Mouse (Mus musculus) ES-E14 (cell line): ENCODE data around the gene B4galt3. TPM values are rescaled to one million over a fixed set of nuclear protein-coding genes. Genes with fewer than 3 reads are reported as not detected.

Experiments used
- DNase-seq: peaks from one replicate; pipeline ENCODE4 v3.0.0-alpha.2; 2013; ENCODE audit warnings: low read depth, low spot score
- H3K27ac ChIP-seq: 2 replicates; pipeline ENCODE4 v1.5.1; 2012; ENCODE audit warnings: low read depth, mild to moderate bottlenecking, low read length, moderate library complexity, mixed read lengths; ENCODE audit not compliant: poor library complexity, insufficient read depth, severe bottlenecking
- H3K36me3 ChIP-seq: 2 replicates; pipeline ENCODE4 v1.6.1; 2012; ENCODE audit warnings: mild to moderate bottlenecking, low read length, moderate library complexity, mixed read lengths; ENCODE audit not compliant: control insufficient read depth, poor library complexity, insufficient read depth, severe bottlenecking
- H3K4me1 ChIP-seq, 2 experiments: fragments of 150-350 bp in 1 of 2; sonication (generic) in 1 of 2; 2 replicates each; pipeline ENCODE4 v1.6.1; 2012; ENCODE audit warnings: low read length in 2 of 2, mild to moderate bottlenecking in 1 of 2, mixed read lengths in 1 of 2; ENCODE audit not compliant: control insufficient read depth in 2 of 2, insufficient read depth in 2 of 2, poor library complexity in 1 of 2
- H3K4me3 ChIP-seq, 2 experiments: fragments of 150-350 bp in 1 of 2; sonication (generic) in 1 of 2; 2 replicates each; pipeline ENCODE4 v1.5.1; 2012; ENCODE audit warnings: low read length in 2 of 2, low read depth in 1 of 2, mild to moderate bottlenecking in 1 of 2, mixed read lengths in 1 of 2; ENCODE audit not compliant: insufficient read depth in 1 of 2, poor library complexity in 1 of 2, severe bottlenecking in 1 of 2
- H3K9ac ChIP-seq: 2 replicates; pipeline ENCODE4 v1.6.1; 2012; ENCODE audit warnings: low read depth, mild to moderate bottlenecking, low read length, mixed read lengths; ENCODE audit not compliant: poor library complexity, insufficient read depth, severe bottlenecking
- H3K9me3 ChIP-seq: fragments of 150-350 bp; sonication (generic); 2 replicates; pipeline ENCODE4 v1.6.1; 2012; ENCODE audit warnings: low read depth, mild to moderate bottlenecking, low read length; ENCODE audit not compliant: control insufficient read depth, insufficient read depth
- CHD2 ChIP-seq: IDR thresholded peaks from 2 replicates; pipeline ENCODE4 v1.6.1; 2014; ENCODE audit warnings: mild to moderate bottlenecking, low read depth, low read length, inconsistent platforms
- HCFC1 ChIP-seq: IDR thresholded peaks from 2 replicates; pipeline ENCODE4 v1.6.1; 2012; ENCODE audit warnings: low read length, inconsistent platforms, borderline replicate concordance; ENCODE audit not compliant: insufficient read depth
- MAFK ChIP-seq: IDR thresholded peaks from 2 replicates; pipeline ENCODE4 v1.6.1; 2014; ENCODE audit warnings: mild to moderate bottlenecking, low read depth, low read length, inconsistent platforms; ENCODE audit not compliant: insufficient read depth
- ZC3H11A ChIP-seq: IDR thresholded peaks from 2 replicates; pipeline ENCODE4 v1.6.1; 2012; ENCODE audit warnings: low read depth, mild to moderate bottlenecking, inconsistent platforms, low read length, borderline replicate concordance
- ZNF384 ChIP-seq: IDR thresholded peaks from 2 replicates; pipeline ENCODE4 v1.6.1; 2012; ENCODE audit warnings: low read depth, low read length, inconsistent platforms
- in situ Hi-C, 2 experiments: fragments of 600-800 bp; cut with MboI; formaldehyde crosslinking; loops; one replicate each; pipeline ENCODE4 v1.15.1; 2025; ENCODE audit warnings: low sequenced_read_pairs in 2 of 2, inconsistent platforms in 1 of 2; ENCODE audit not compliant: unreplicated experiment in 2 of 2
- total RNA-seq: library from RNA; depleted of rRNA; stranded (reverse); fragments of 300-350 nt; gene quantifications from 2 replicates; pipeline ENCODE4 v1.2.3, GENCODE M21; 2012; rRNA removed

B4galt3 gene
- total RNA-seq = 35.8 and 51.0 TPM in 2 replicates

- Histone ChIP-seq H3K36me3 (peaks cover 15% of the 10 kb centered on the region), H3K4me1 (peaks cover 0 to 4% of the 10 kb centered on the region in 2 experiments; a peak in 2 of 4 replicates), H3K27ac (peak within 1 kb of the TSS; percentile 65), H3K9ac (peak within 1 kb of the TSS; percentile 87), H3K4me3 (peak within 1 kb of the TSS; percentile 86 to 99), H3K9me3 (no peaks in the 10 kb centered on the region)
- TF ChIP-seq HCFC1 (peak; percentile 82), MAFK (no peak)
- DNase-seq = peak; percentile 86
- in situ Hi-C loops = no loop called here
These were observed at the start of gene B4galt3 for GRCm38 (mm10) chr1:171269848-171270572. B4galt3 (plus strand) TSS chr1:171270328.

- H3K4me1 ChIP-seq = peaks cover 2 to 12% of the 10 kb centered on the region in 2 experiments; a peak in 3 of 4 replicates
- no peak for TF ChIP-seq ZNF384
- peak; percentile 46; the same call in 1 of the 2 replicates for TF ChIP-seq MAFK
- TF ChIP-seq ZC3H11A = peak; percentile 34; the same call in 1 of the 2 replicates
- peak; percentile 47; the same call in 1 of the 2 replicates for TF ChIP-seq HCFC1
- TF ChIP-seq CHD2 = no peak
- H3K36me3 ChIP-seq = peaks cover 8% of the 10 kb centered on the region; the same call in 1 of the 2 replicates
- H3K4me3 ChIP-seq = peak overlapping the region in 1 of 2 experiments; percentile 42; a peak in 3 of 4 replicates
- peak; percentile 85 for DNase-seq
- in situ Hi-C loops = no loop called here
- H3K27ac ChIP-seq = no peak overlapping the region
- H3K9ac ChIP-seq = no peak overlapping the region; the same call in 1 of the 2 replicates
- H3K9me3 ChIP-seq = no peaks in the 10 kb centered on the region
These were observed 49.3 kb upstream of the B4galt3 start for GRCm38 (mm10) chr1:171220871-171221270.

- H3K9me3 ChIP-seq = no peaks in the 10 kb centered on the region
- H3K27ac ChIP-seq = peak overlapping the region; percentile 39; the same call in 1 of the 2 replicates
- in situ Hi-C loops = no loop called here
- DNase-seq = no peak
- TF ChIP-seq HCFC1 (no peak), ZC3H11A (no peak), ZNF384 (no peak), MAFK (no peak), CHD2 (no peak)
- peak overlapping the region; percentile 69 for H3K9ac ChIP-seq
- peaks cover 2 to 12% of the 10 kb centered on the region in 2 experiments; a peak in 3 of 4 replicates for H3K4me1 ChIP-seq
- H3K4me3 ChIP-seq = peak overlapping the region; percentile 70 to 78
- H3K36me3 ChIP-seq = peaks cover 8% of the 10 kb centered on the region; the same call in 1 of the 2 replicates
These were observed 48.6 kb upstream of the B4galt3 start for GRCm38 (mm10) chr1:171221281-171222193.

- Histone ChIP-seq H3K4me1 (peaks cover 2 to 12% of the 10 kb centered on the region in 2 experiments; a peak in 3 of 4 replicates), H3K9me3 (no peaks in the 10 kb centered on the region), H3K9ac (peak within 1 kb of the TSS; percentile 69), H3K27ac (peak within 1 kb of the TSS; percentile 63; the same call in 1 of the 2 replicates), H3K36me3 (peaks cover 8% of the 10 kb centered on the region; the same call in 1 of the 2 replicates), H3K4me3 (peak within 1 kb of the TSS; percentile 70 to 78)
- DNase-seq = peak; percentile 97
- in situ Hi-C loops = no loop called here
- TF ChIP-seq HCFC1 = peak; percentile 92
- TF ChIP-seq MAFK = no peak
- 0 out of 2 replicates have a peak, but pooled peaks have one; percentile 4 for TF ChIP-seq ZC3H11A
- TF ChIP-seq ZNF384 = no peak
- 0 out of 2 replicates have a peak, but pooled peaks have one; percentile 53 for TF ChIP-seq CHD2
These were observed 47.6 kb upstream of the B4galt3 start, which contains the start of gene Tomm40l for GRCm38 (mm10) chr1:171222238-171223155. Tomm40l (minus strand) TSS chr1:171222514.
